In the genomic region with DNA sequence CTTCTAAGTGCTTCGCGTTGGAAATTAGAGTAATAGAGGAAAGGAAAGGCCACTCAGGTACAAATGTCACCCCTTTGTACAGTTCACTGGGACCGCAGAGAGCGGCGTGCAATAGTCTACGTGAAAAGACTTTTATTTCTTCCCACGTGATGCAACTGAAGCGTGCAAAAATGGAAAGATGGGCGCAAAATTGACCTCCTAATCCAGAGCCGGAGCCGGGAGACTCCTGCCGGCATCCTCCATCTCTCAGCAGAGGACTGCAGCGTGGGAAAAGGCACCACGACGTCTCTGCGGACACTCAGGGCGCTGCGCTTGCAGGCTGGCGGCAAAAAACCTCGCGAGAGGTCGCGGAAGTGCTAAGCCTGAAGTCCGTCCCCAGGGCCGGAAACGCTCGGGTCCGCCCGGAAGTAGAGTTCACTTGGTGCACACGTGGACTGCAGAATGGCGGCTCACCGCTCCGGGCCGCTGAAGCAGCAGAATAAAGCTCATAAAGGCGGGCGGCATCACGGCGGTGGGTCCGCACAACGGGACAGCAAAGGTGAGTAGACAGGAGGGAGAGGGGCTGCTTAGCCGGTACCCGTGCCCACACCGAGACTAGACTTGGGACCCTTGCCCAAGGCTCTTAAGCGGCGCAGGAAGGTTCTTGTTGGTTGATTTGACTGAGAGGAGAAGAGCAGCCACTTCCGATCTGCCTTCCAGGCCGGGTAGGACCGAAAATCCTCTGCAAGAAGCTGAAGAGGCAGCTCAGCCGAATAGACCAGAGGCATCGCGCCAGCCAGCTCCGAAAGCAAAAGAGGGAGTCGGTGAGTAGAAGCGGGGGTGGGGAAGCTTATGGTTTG, we compare ENCODE assay signal across 8 mouse cellular contexts. TPM values are rescaled to one million over a fixed set of nuclear protein-coding genes. Genes with fewer than 3 reads are reported as not detected.
DNase-seq lines count a peak whose midpoint lies in the region; ATAC-seq lines count a peak whose summit lies in the region.

A gene (plus strand): TSS at position 394 of the 839 bp plus-strand sequence.

- no peaks in the 10 kb centered on the region for H3K9me3 ChIP-seq in hindbrain, embryonic 16.5 days (ENCODE audit: control insufficient read depth, low read length)
- H3K9me3 ChIP-seq in megakaryocyte, embryonic 14.5 days: no peaks in the 10 kb centered on the region

- H3K4me3 ChIP-seq in hindbrain, embryonic 16.5 days (ENCODE audit: low read length): peak within 1 kb of the TSS; percentile 62
- peak within 1 kb of the TSS; percentile 99 for H3K4me3 ChIP-seq in megakaryocyte, embryonic 14.5 days (replicated peaks)

- DNase-seq in WW6 (ENCODE audit: low read depth, low spot score): peak; percentile 90
- DNase-seq in cerebellum, postnatal 36 days: peak; percentile 87 to 91
- peak; percentile 90 for DNase-seq in gastrocnemius, adult 18-20 months (ENCODE audit: low spot score)
- peak; percentile 72 to 92 for DNase-seq in left cerebral cortex, adult 8-10 months (ENCODE audit: low spot score in 2 of 2)
- DNase-seq in right cerebral cortex, postnatal 10 days (ENCODE audit: low spot score in 2 of 2): peak; percentile 95 to 97
- DNase-seq in urinary bladder, postnatal 25 days (ENCODE audit: low spot score): peak; percentile 83

- peaks cover 23% of the 10 kb centered on the region for H3K4me1 ChIP-seq in hindbrain, embryonic 16.5 days (ENCODE audit: control insufficient read depth, insufficient read depth, low read depth, low read length)
- H3K4me1 ChIP-seq in megakaryocyte, embryonic 14.5 days: peaks cover 61% of the 10 kb centered on the region

- H3K36me3 ChIP-seq in hindbrain, embryonic 16.5 days (ENCODE audit: control insufficient read depth, insufficient read depth, low read length): peaks cover 30% of the 10 kb centered on the region
- peaks cover 35% of the 10 kb centered on the region for H3K36me3 ChIP-seq in megakaryocyte, embryonic 14.5 days (replicated peaks; ENCODE audit: low read length)

- WGBS in hindbrain, embryonic 16.5 days: under 1% methylated on average over 54 of the region's 54 CpGs

- peak within 1 kb of the TSS; percentile 86 for H3K27ac ChIP-seq in hindbrain, embryonic 16.5 days (ENCODE audit: low read depth, low read length)

- no peaks in the 10 kb centered on the region for H3K27me3 ChIP-seq in hindbrain, embryonic 16.5 days (replicated peaks; ENCODE audit: control insufficient read depth, insufficient read depth, low read length)
- no peaks in the 10 kb centered on the region for H3K27me3 ChIP-seq in megakaryocyte, embryonic 14.5 days (replicated peaks)

- ATAC-seq in hindbrain, embryonic 16.5 days: peak; percentile 91

- H3K9ac ChIP-seq in hindbrain, embryonic 16.5 days (ENCODE audit: low read depth, low read length): peak within 1 kb of the TSS; percentile 91

- H3K4me2 ChIP-seq in hindbrain, embryonic 16.5 days (ENCODE audit: low read length): peak within 1 kb of the TSS; percentile 59

RNA-seq across cellular contexts. Expression of the gene that starts here (rescaled TPM):
- 10 to 100 TPM; 22.8 to 26.7 TPM for total RNA-seq in gastrocnemius, adult 18-20 months (2021)
- polyA plus RNA-seq in hindbrain, embryonic 16.5 days (2015; fragmentation: Nextera tagmentation; extraction: Ambion mirVana): 26.1 and 29.6 TPM in 2 replicates
- 10 to 100 TPM; 29.8 to 38.1 (median 30.8) TPM for total RNA-seq in left cerebral cortex, adult 8-10 months (2022)
- 6.4 TPM in 1 of 2 replicates, not detected in the other for polyA plus RNA-seq in megakaryocyte, embryonic 14.5 days (2012; ENCODE audit: insufficient read depth, low replicate concordance)

Comparison
In these comparisons a context has a peak if more than half of its experiments do, and no peak if none do; other contexts are left out.
1. Peak in every context shown above with its lines: DNase-seq, ATAC-seq, H3K4me3 ChIP-seq and H3K27ac ChIP-seq.